Mouse (Mus musculus): ENCODE data around the gene Acoxl. TPM values are rescaled to one million over a fixed set of nuclear protein-coding genes. Genes with fewer than 3 reads are reported as not detected.

Acoxl gene
- polyA plus RNA-seq, 1 experiment from 2014 or later, result 0.09 TPM

GRCm38 (mm10) chr2:128169486-128169885 lies 330.8 kb downstream of the Acoxl start:
- Histone ChIP-seq H3K9ac (no peak overlapping the region), H3K4me3 (replicated peaks) (no peak overlapping the region), H3K27ac (no peak overlapping the region), H3K4me2 (replicated peaks) (no peak overlapping the region), H3K4me1 (replicated peaks) (0 out of 2 replicates have a peak, but pooled peaks cover 2% of the 10 kb centered on the region), H3K27me3 (replicated peaks) (no peaks in the 10 kb centered on the region), H3K9me3 (no peaks in the 10 kb centered on the region), H3K36me3 (no peaks in the 10 kb centered on the region)
- 76% methylated on average over 5 of the region's 5 CpGs for WGBS
- no peak for ATAC-seq

GRCm38 (mm10) chr2:128169972-128170371 lies 331.3 kb downstream of the Acoxl start:
- Histone ChIP-seq H3K4me2 (replicated peaks) (no peak overlapping the region), H3K4me1 (replicated peaks) (peaks cover 5% of the 10 kb centered on the region), H3K27me3 (replicated peaks) (no peaks in the 10 kb centered on the region), H3K4me3 (replicated peaks) (no peak overlapping the region), H3K9me3 (no peaks in the 10 kb centered on the region), H3K27ac (no peak overlapping the region), H3K36me3 (no peaks in the 10 kb centered on the region), H3K9ac (no peak overlapping the region)
- WGBS, result 74% methylated on average over 11 of the region's 11 CpGs
- ATAC-seq, result no peak

GRCm38 (mm10) chr2:128170614-128171013 lies 331.9 kb downstream of the Acoxl start:
- 88% methylated on average over 3 of the region's 3 CpGs for WGBS
- Histone ChIP-seq H3K36me3 (no peaks in the 10 kb centered on the region), H3K27ac (no peak overlapping the region), H3K27me3 (replicated peaks) (no peaks in the 10 kb centered on the region), H3K4me3 (replicated peaks) (no peak overlapping the region), H3K4me1 (replicated peaks) (peaks cover 11% of the 10 kb centered on the region), H3K4me2 (replicated peaks) (no peak overlapping the region), H3K9ac (no peak overlapping the region), H3K9me3 (no peaks in the 10 kb centered on the region)
- no peak for ATAC-seq

GRCm38 (mm10) chr2:128172266-128172665 lies 333.6 kb downstream of the Acoxl start:
- Histone ChIP-seq H3K36me3 (no peaks in the 10 kb centered on the region), H3K9ac (no peak overlapping the region), H3K27ac (no peak overlapping the region), H3K27me3 (replicated peaks) (no peaks in the 10 kb centered on the region), H3K4me1 (replicated peaks) (peaks cover 20% of the 10 kb centered on the region), H3K4me2 (replicated peaks) (no peak overlapping the region), H3K9me3 (no peaks in the 10 kb centered on the region), H3K4me3 (replicated peaks) (no peak overlapping the region)
- peak; percentile 39; the same call in 1 of the 2 replicates for ATAC-seq
- WGBS, result 83% methylated on average over 5 of the region's 5 CpGs

Other genes with a start within 250 kb of the Acoxl start
- gene Mal, start 182.2 kb upstream of the Acoxl start, polyA plus RNA-seq (2015; fragmentation: Nextera tagmentation; extraction: Ambion mirVana), result 0.93 and 1.5 TPM in 2 replicates
- gene Mall, start 108.9 kb upstream of the Acoxl start, polyA plus RNA-seq (2015; fragmentation: Nextera tagmentation; extraction: Ambion mirVana), result 21.4 and 25.4 TPM in 2 replicates
- gene Nphp1, start 50.0 kb upstream of the Acoxl start, polyA plus RNA-seq (2015; fragmentation: Nextera tagmentation; extraction: Ambion mirVana), result 17.1 and 19.0 TPM in 2 replicates
- gene Mtln, start 46.4 kb upstream of the Acoxl start, polyA plus RNA-seq (2015; fragmentation: Nextera tagmentation; extraction: Ambion mirVana), result 40.2 and 43.8 TPM in 2 replicates
- 36.5 and 43.4 TPM in 2 replicates for gene Bub1, start 7.0 kb upstream of the Acoxl start, polyA plus RNA-seq (2015; fragmentation: Nextera tagmentation; extraction: Ambion mirVana)

All from intestine, embryonic 15.5 days (tissue).